Mouse (Mus musculus) embryonic facial prominence, embryonic 11.5 days (tissue): Measurements from ENCODE around the gene Trpm8. TPM values are rescaled to one million over a fixed set of nuclear protein-coding genes. Genes with fewer than 3 reads are reported as not detected.

Experiments
- ATAC-seq: fragments of 200-750 bp; cut with Nextera tagmentation; replicated peaks from 2 replicates; pipeline ENCODE4 v1.8.0; 2017; ENCODE audit warnings: low read depth; ENCODE audit not compliant: insufficient number of reproducible peaks, low FRiP score, low TSS enrichment
- DNase-seq: peaks from one replicate; pipeline ENCODE4 v3.0.0-alpha.2; 2015; ENCODE audit warnings: low spot score
- H3K27ac ChIP-seq: fragments of 300-500 bp; sonication (generic); replicated peaks from 2 replicates; pipeline ENCODE4 v1.5.1; 2014; ENCODE audit warnings: mild to moderate bottlenecking, low read depth, low read length, control low read depth
- H3K27me3 ChIP-seq: fragments of 300-500 bp; sonication (generic); 2 replicates; pipeline ENCODE4 v1.6.1; 2014; ENCODE audit warnings: mild to moderate bottlenecking, low read length, moderate library complexity, mixed read lengths; ENCODE audit not compliant: control insufficient read depth, insufficient read depth
- H3K36me3 ChIP-seq: fragments of 300-500 bp; sonication (generic); replicated peaks from 2 replicates; pipeline ENCODE4 v1.6.1; 2014; ENCODE audit warnings: low read depth, mild to moderate bottlenecking, low read length, moderate library complexity, mixed read lengths; ENCODE audit not compliant: control insufficient read depth, insufficient read depth
- H3K4me1 ChIP-seq: fragments of 300-500 bp; sonication (generic); 2 replicates; pipeline ENCODE4 v1.6.1; 2014; ENCODE audit warnings: low read length, mixed read lengths; ENCODE audit not compliant: control insufficient read depth, insufficient read depth
- H3K4me2 ChIP-seq: fragments of 300-500 bp; sonication (generic); 2 replicates; pipeline ENCODE4 v1.6.1; 2014; ENCODE audit warnings: low read depth, mild to moderate bottlenecking, control low read depth, low read length, moderate library complexity
- H3K4me3 ChIP-seq: fragments of 300-500 bp; sonication (generic); 2 replicates; pipeline ENCODE4 v1.5.1; 2014; ENCODE audit warnings: low read depth, low read length, control low read depth
- H3K9ac ChIP-seq: fragments of 300-500 bp; sonication (generic); replicated peaks from 2 replicates; pipeline ENCODE4 v1.6.1; 2014; ENCODE audit warnings: mild to moderate bottlenecking, control low read depth, low read length
- H3K9me3 ChIP-seq: fragments of 300-500 bp; sonication (generic); replicated peaks from 2 replicates; pipeline ENCODE4 v1.6.1; 2016; ENCODE audit warnings: mild to moderate bottlenecking, low read length, inconsistent platforms, mixed read lengths; ENCODE audit not compliant: control insufficient read depth
- WGBS: fragments of 180-500 bp; shearing (Covaris S2); extraction: QIAGEN DNeasy Blood & Tissue Kit; methylation state at CpG from one replicate; pipeline ENCODE4 v1.1.7; 2014; 5-methylcytosine and 5-hydroxymethylcytosine counted together
- polyA plus RNA-seq: library from polyadenylated mRNA; unstranded; fragments of >200 nt; fragmentation: Nextera tagmentation; extraction: Ambion mirVana; gene quantifications from 2 replicates; pipeline ENCODE4 v1.2.1, GENCODE M21; 2014

Gene Trpm8
- polyA plus RNA-seq, 1 experiment from 2014 or later: not detected

GRCm38 (mm10) chr1:88288056-88288788 is 10.8 kb downstream of the Trpm8 start:
- ATAC-seq: no peak
- H3K9ac ChIP-seq: no peak overlapping the region
- H3K4me2 ChIP-seq: no peak overlapping the region
- no peaks in the 10 kb centered on the region for H3K4me1 ChIP-seq
- H3K4me3 ChIP-seq: no peak overlapping the region
- peaks cover 59% of the 10 kb centered on the region for H3K9me3 ChIP-seq
- H3K27ac ChIP-seq: no peak overlapping the region
- H3K27me3 ChIP-seq: no peaks in the 10 kb centered on the region
- WGBS: 40% methylated on average over 3 of the region's 3 CpGs
- no peaks in the 10 kb centered on the region for H3K36me3 ChIP-seq
- DNase-seq: no peak

- peaks cover 53% of the 10 kb centered on the region for H3K9me3 ChIP-seq
- ATAC-seq (no peak), DNase-seq (no peak)
- no peak overlapping the region for H3K9ac ChIP-seq
- no peaks in the 10 kb centered on the region for H3K4me1 ChIP-seq
- H3K4me2 ChIP-seq: no peak overlapping the region
- H3K4me3 ChIP-seq: no peak overlapping the region
- WGBS: 73% methylated on average over 3 of the region's 3 CpGs
- H3K27me3 ChIP-seq: no peaks in the 10 kb centered on the region
- no peaks in the 10 kb centered on the region for H3K36me3 ChIP-seq
- H3K27ac ChIP-seq: no peak overlapping the region
Observed at GRCm38 (mm10) chr1:88288789-88289127, 11.3 kb downstream of the Trpm8 start.

GRCm38 (mm10) chr1:88289152-88289551 is 11.7 kb downstream of the Trpm8 start:
- WGBS: 42% methylated on average over 2 of the region's 2 CpGs
- H3K9ac ChIP-seq: no peak overlapping the region
- ATAC-seq: no peak

GRCm38 (mm10) chr1:88289917-88290316 is 12.5 kb downstream of the Trpm8 start:
- DNase-seq (peak; percentile 70), ATAC-seq (no peak)
- WGBS: 36% methylated on average over 4 of the region's 4 CpGs
- no peak overlapping the region for H3K27ac ChIP-seq
- H3K9me3 ChIP-seq: peaks cover 46% of the 10 kb centered on the region
- H3K36me3 ChIP-seq: no peaks in the 10 kb centered on the region
- no peaks in the 10 kb centered on the region for H3K4me1 ChIP-seq
- no peak overlapping the region for H3K4me2 ChIP-seq
- H3K9ac ChIP-seq: no peak overlapping the region
- H3K4me3 ChIP-seq: no peak overlapping the region
- no peaks in the 10 kb centered on the region for H3K27me3 ChIP-seq

More at GRCm38 (mm10) chr1:88289152-88289551, 11.7 kb downstream of the Trpm8 start:
- H3K27me3 ChIP-seq: no peaks in the 10 kb centered on the region
- peaks cover 50% of the 10 kb centered on the region for H3K9me3 ChIP-seq
- no peaks in the 10 kb centered on the region for H3K4me1 ChIP-seq
- H3K4me2 ChIP-seq: no peak overlapping the region
- DNase-seq: no peak
- H3K27ac ChIP-seq: no peak overlapping the region
- no peaks in the 10 kb centered on the region for H3K36me3 ChIP-seq
- H3K4me3 ChIP-seq: no peak overlapping the region

- ATAC-seq: no peak
- no peak overlapping the region for H3K4me3 ChIP-seq
- no peak overlapping the region for H3K4me2 ChIP-seq
- H3K4me1 ChIP-seq: no peaks in the 10 kb centered on the region
- H3K9ac ChIP-seq: no peak overlapping the region
- H3K9me3 ChIP-seq: peaks cover 42% of the 10 kb centered on the region
- 63% methylated on average over 1 of the region's 1 CpGs for WGBS
- H3K36me3 ChIP-seq: no peaks in the 10 kb centered on the region
- no peaks in the 10 kb centered on the region for H3K27me3 ChIP-seq
- DNase-seq: no peak
- no peak overlapping the region for H3K27ac ChIP-seq
Observed at GRCm38 (mm10) chr1:88290511-88290910, 13.1 kb downstream of the Trpm8 start.

GRCm38 (mm10) chr1:88291409-88292005 is 14.0 kb downstream of the Trpm8 start:
- Histone ChIP-seq H3K4me3 (no peak overlapping the region), H3K9ac (no peak overlapping the region), H3K4me1 (no peaks in the 10 kb centered on the region), H3K36me3 (no peaks in the 10 kb centered on the region), H3K9me3 (peaks cover 41% of the 10 kb centered on the region), H3K27me3 (no peaks in the 10 kb centered on the region), H3K27ac (no peak overlapping the region), H3K4me2 (no peak overlapping the region)
- 61% methylated on average over 3 of the region's 3 CpGs for WGBS
- no peak for ATAC-seq
- DNase-seq: no peak

- ATAC-seq (no peak), DNase-seq (no peak)
- 53% methylated on average over 2 of the region's 2 CpGs for WGBS
- H3K9ac ChIP-seq: no peak overlapping the region
- no peaks in the 10 kb centered on the region for H3K4me1 ChIP-seq
- H3K36me3 ChIP-seq: no peaks in the 10 kb centered on the region
- H3K27ac ChIP-seq: no peak overlapping the region
- no peaks in the 10 kb centered on the region for H3K27me3 ChIP-seq
- peaks cover 39% of the 10 kb centered on the region for H3K9me3 ChIP-seq
- no peak overlapping the region for H3K4me3 ChIP-seq
- H3K4me2 ChIP-seq: no peak overlapping the region
Observed at GRCm38 (mm10) chr1:88292057-88292456, 14.6 kb downstream of the Trpm8 start.

- H3K4me3 ChIP-seq: no peak overlapping the region
- no peaks in the 10 kb centered on the region for H3K4me1 ChIP-seq
- WGBS: 19% methylated on average over 1 of the region's 1 CpGs
- H3K27ac ChIP-seq: no peak overlapping the region
- H3K4me2 ChIP-seq: no peak overlapping the region
- peaks cover 45% of the 10 kb centered on the region for H3K9me3 ChIP-seq
- H3K9ac ChIP-seq: no peak overlapping the region
- DNase-seq: no peak
- H3K27me3 ChIP-seq: no peaks in the 10 kb centered on the region
- H3K36me3 ChIP-seq: no peaks in the 10 kb centered on the region
- no peak for ATAC-seq
Observed at GRCm38 (mm10) chr1:88294650-88295049, 17.2 kb downstream of the Trpm8 start.
